Mouse (Mus musculus): ENCODE results near the gene Wdr81. TPM values are rescaled to one million over a fixed set of nuclear protein-coding genes. Genes with fewer than 3 reads are reported as not detected.

Wdr81 gene
- polyA plus RNA-seq, 1 experiment from 2014 or later, result 3.1 TPM

- no peak overlapping the region for H3K4me3 ChIP-seq (ENCODE audit: low read depth, low read length)
- ATAC-seq (ENCODE audit: low FRiP score), result 0 out of 2 replicates have a peak, but pooled peaks have one; percentile 54
- 70% methylated on average over 5 of the region's 5 CpGs for WGBS
- peak; percentile 64 for DNase-seq (ENCODE audit: low spot score)
- no peak overlapping the region for H3K4me2 ChIP-seq (replicated peaks; ENCODE audit: low read depth, low read length)
- no peaks in the 10 kb centered on the region for H3K27me3 ChIP-seq (ENCODE audit: control insufficient read depth, insufficient read depth, low read length)
- no peaks in the 10 kb centered on the region for H3K4me1 ChIP-seq (replicated peaks; ENCODE audit: control insufficient read depth, insufficient read depth, low read length)
- no peaks in the 10 kb centered on the region for H3K36me3 ChIP-seq (ENCODE audit: control insufficient read depth, insufficient read depth, low read length)
- no peaks in the 10 kb centered on the region for H3K9me3 ChIP-seq (ENCODE audit: control insufficient read depth, low read length)
- H3K9ac ChIP-seq (ENCODE audit: low read depth, low read length), result 0 out of 2 replicates have a peak overlapping the region, but pooled peaks have one; percentile 16
- no peak overlapping the region for H3K27ac ChIP-seq (ENCODE audit: low read depth, low read length)
Measured at GRCm38 (mm10) chr11:75402271-75402690, 52.2 kb downstream of the Wdr81 start.

GRCm38 (mm10) chr11:75400099-75400498, 54.4 kb downstream of the Wdr81 start:
- WGBS, result 73% methylated on average over 9 of the region's 9 CpGs
- no peaks in the 10 kb centered on the region for H3K36me3 ChIP-seq (ENCODE audit: control insufficient read depth, insufficient read depth, low read length)
- H3K4me2 ChIP-seq (replicated peaks; ENCODE audit: low read depth, low read length), result no peak overlapping the region
- H3K27ac ChIP-seq (ENCODE audit: low read depth, low read length), result no peak overlapping the region
- no peaks in the 10 kb centered on the region for H3K9me3 ChIP-seq (ENCODE audit: control insufficient read depth, low read length)
- DNase-seq (ENCODE audit: low spot score) (no peak), ATAC-seq (ENCODE audit: low FRiP score) (no peak)
- no peaks in the 10 kb centered on the region for H3K4me1 ChIP-seq (replicated peaks; ENCODE audit: control insufficient read depth, insufficient read depth, low read length)
- H3K4me3 ChIP-seq (ENCODE audit: low read depth, low read length), result no peak overlapping the region
- H3K9ac ChIP-seq (ENCODE audit: low read depth, low read length), result no peak overlapping the region
- no peaks in the 10 kb centered on the region for H3K27me3 ChIP-seq (ENCODE audit: control insufficient read depth, insufficient read depth, low read length)

- Histone ChIP-seq H3K27ac (ENCODE audit: low read depth, low read length) (no peak overlapping the region), H3K27me3 (ENCODE audit: control insufficient read depth, insufficient read depth, low read length) (no peaks in the 10 kb centered on the region), H3K4me1 (replicated peaks; ENCODE audit: control insufficient read depth, insufficient read depth, low read length) (no peaks in the 10 kb centered on the region), H3K36me3 (ENCODE audit: control insufficient read depth, insufficient read depth, low read length) (no peaks in the 10 kb centered on the region), H3K9me3 (ENCODE audit: control insufficient read depth, low read length) (no peaks in the 10 kb centered on the region), H3K4me2 (replicated peaks; ENCODE audit: low read depth, low read length) (no peak overlapping the region), H3K4me3 (ENCODE audit: low read depth, low read length) (no peak overlapping the region), H3K9ac (ENCODE audit: low read depth, low read length) (no peak overlapping the region)
- ATAC-seq (ENCODE audit: low FRiP score), result no peak
- WGBS, result 91% methylated on average over 11 of the region's 11 CpGs
- no peak for DNase-seq (ENCODE audit: low spot score)
Measured at GRCm38 (mm10) chr11:75399411-75399841, 55.1 kb downstream of the Wdr81 start.

GRCm38 (mm10) chr11:75397452-75397851, 57.1 kb downstream of the Wdr81 start:
- H3K9me3 ChIP-seq (ENCODE audit: control insufficient read depth, low read length), result no peaks in the 10 kb centered on the region
- no peaks in the 10 kb centered on the region for H3K27me3 ChIP-seq (ENCODE audit: control insufficient read depth, insufficient read depth, low read length)
- ATAC-seq (ENCODE audit: low FRiP score) (no peak), DNase-seq (ENCODE audit: low spot score) (no peak)
- H3K4me1 ChIP-seq (replicated peaks; ENCODE audit: control insufficient read depth, insufficient read depth, low read length), result no peaks in the 10 kb centered on the region
- no peak overlapping the region for H3K9ac ChIP-seq (ENCODE audit: low read depth, low read length)
- no peak overlapping the region for H3K27ac ChIP-seq (ENCODE audit: low read depth, low read length)
- 86% methylated on average over 7 of the region's 7 CpGs for WGBS
- no peak overlapping the region for H3K4me3 ChIP-seq (ENCODE audit: low read depth, low read length)
- H3K36me3 ChIP-seq (ENCODE audit: control insufficient read depth, insufficient read depth, low read length), result no peaks in the 10 kb centered on the region
- H3K4me2 ChIP-seq (replicated peaks; ENCODE audit: low read depth, low read length), result no peak overlapping the region

- Histone ChIP-seq H3K27ac (ENCODE audit: low read depth, low read length) (no peak overlapping the region), H3K4me1 (replicated peaks; ENCODE audit: control insufficient read depth, insufficient read depth, low read length) (no peaks in the 10 kb centered on the region), H3K4me2 (replicated peaks; ENCODE audit: low read depth, low read length) (no peak overlapping the region), H3K36me3 (ENCODE audit: control insufficient read depth, insufficient read depth, low read length) (no peaks in the 10 kb centered on the region), H3K27me3 (ENCODE audit: control insufficient read depth, insufficient read depth, low read length) (no peaks in the 10 kb centered on the region), H3K9ac (ENCODE audit: low read depth, low read length) (no peak overlapping the region), H3K9me3 (ENCODE audit: control insufficient read depth, low read length) (no peaks in the 10 kb centered on the region), H3K4me3 (ENCODE audit: low read depth, low read length) (no peak overlapping the region)
- no peak for DNase-seq (ENCODE audit: low spot score)
- no peak for ATAC-seq (ENCODE audit: low FRiP score)
- 88% methylated on average over 1 of the region's 1 CpGs for WGBS
Measured at GRCm38 (mm10) chr11:75395611-75396010, 58.9 kb downstream of the Wdr81 start.

MicroRNAs within 50 kb of the gene (microRNA counts, 519-probe panel; counts per million panel counts)
- microRNA mmu-miR-22, result 5,389 counts per million, percentile 78 among the panel's probes with 10 or more counts

Other genes with a start within 250 kb of the Wdr81 start
- 100 and 105 TPM in 2 replicates for gene Rpa1, start 106.4 kb downstream of the Wdr81 start, polyA plus RNA-seq (2014; fragmentation: Nextera tagmentation; extraction: Ambion mirVana)
- 11.7 and 13.9 TPM in 2 replicates for gene Smyd4, start 106.3 kb downstream of the Wdr81 start, polyA plus RNA-seq (2014; fragmentation: Nextera tagmentation; extraction: Ambion mirVana)
- 90.5 and 91.3 TPM in 2 replicates for gene Serpinf1, start 32.0 kb downstream of the Wdr81 start, polyA plus RNA-seq (2014; fragmentation: Nextera tagmentation; extraction: Ambion mirVana)
- 0.36 TPM in 1 of 2 replicates, not detected in the other for gene Serpinf2, start 15.1 kb downstream of the Wdr81 start, polyA plus RNA-seq (2014; fragmentation: Nextera tagmentation; extraction: Ambion mirVana)
- gene Tlcd2, start 7.0 kb upstream of the Wdr81 start, polyA plus RNA-seq (2014; fragmentation: Nextera tagmentation; extraction: Ambion mirVana), result 9.1 and 9.9 TPM in 2 replicates
- 86.6 and 89.6 TPM in 2 replicates for gene Prpf8, start 32.1 kb upstream of the Wdr81 start, polyA plus RNA-seq (2014; fragmentation: Nextera tagmentation; extraction: Ambion mirVana)
- gene Rilp, start 55.4 kb upstream of the Wdr81 start, polyA plus RNA-seq (2014; fragmentation: Nextera tagmentation; extraction: Ambion mirVana), result 0.63 and 0.66 TPM in 2 replicates
- gene Scarf1, start 58.8 kb upstream of the Wdr81 start, polyA plus RNA-seq (2014; fragmentation: Nextera tagmentation; extraction: Ambion mirVana), result 3.4 and 4.0 TPM in 2 replicates
- gene Slc43a2, start 77.0 kb upstream of the Wdr81 start, polyA plus RNA-seq (2014; fragmentation: Nextera tagmentation; extraction: Ambion mirVana), result 5.5 and 5.9 TPM in 2 replicates
- gene Pitpna, start 133.4 kb upstream of the Wdr81 start, polyA plus RNA-seq (2014; fragmentation: Nextera tagmentation; extraction: Ambion mirVana), result 96.2 and 99.5 TPM in 2 replicates
- 26.5 and 28.8 TPM in 2 replicates for gene Inpp5k, start 176.3 kb upstream of the Wdr81 start, polyA plus RNA-seq (2014; fragmentation: Nextera tagmentation; extraction: Ambion mirVana)
- 9.9 and 10.4 TPM in 2 replicates for gene Myo1c, start 195.8 kb upstream of the Wdr81 start, polyA plus RNA-seq (2014; fragmentation: Nextera tagmentation; extraction: Ambion mirVana)
- gene Crk, start 224.5 kb upstream of the Wdr81 start, polyA plus RNA-seq (2014; fragmentation: Nextera tagmentation; extraction: Ambion mirVana), result 113 and 127 TPM in 2 replicates